Mouse (Mus musculus) limb, embryonic 12.5 days (tissue): ENCODE results near the gene Slc41a2. TPM values are rescaled to one million over a fixed set of nuclear protein-coding genes. Genes with fewer than 3 reads are reported as not detected.

Experiments used
- ATAC-seq: fragments of 200-750 bp; cut with Nextera tagmentation; 2 replicates; pipeline ENCODE4 v1.8.0; 2017; ENCODE audit warnings: low read depth, moderate TSS enrichment; ENCODE audit not compliant: insufficient number of reproducible peaks, insufficient read depth, low FRiP score, low TSS enrichment
- H3K27ac ChIP-seq: fragments of 300-500 bp; sonication (generic); 2 replicates; pipeline ENCODE4 v1.5.1; 2016; ENCODE audit warnings: mild to moderate bottlenecking, moderate library complexity
- H3K27me3 ChIP-seq: fragments of 300-500 bp; sonication (generic); 2 replicates; pipeline ENCODE4 v1.6.1; 2016; ENCODE audit warnings: mild to moderate bottlenecking, moderate library complexity
- H3K36me3 ChIP-seq: fragments of 300-500 bp; sonication (generic); 2 replicates; pipeline ENCODE4 v1.6.1; 2016; ENCODE audit warnings: mild to moderate bottlenecking, moderate library complexity
- H3K4me1 ChIP-seq: fragments of 300-500 bp; sonication (generic); replicated peaks from 2 replicates; pipeline ENCODE4 v1.6.1; 2016
- H3K4me2 ChIP-seq: fragments of 300-500 bp; sonication (generic); 2 replicates; pipeline ENCODE4 v1.6.1; 2016; ENCODE audit warnings: mild to moderate bottlenecking, moderate library complexity
- H3K4me3 ChIP-seq: fragments of 300-500 bp; sonication (generic); replicated peaks from 2 replicates; pipeline ENCODE4 v1.5.1; 2016; ENCODE audit warnings: mild to moderate bottlenecking
- H3K9ac ChIP-seq: fragments of 300-500 bp; sonication (generic); replicated peaks from 2 replicates; pipeline ENCODE4 v1.6.1; 2016; ENCODE audit warnings: mild to moderate bottlenecking, moderate library complexity
- H3K9me3 ChIP-seq: fragments of 300-500 bp; sonication (generic); 2 replicates; pipeline ENCODE4 v1.6.1; 2016; ENCODE audit warnings: mild to moderate bottlenecking, moderate library complexity
- WGBS: fragments of 180-500 bp; shearing (Covaris S2); methylation state at CpG from one replicate; pipeline ENCODE4 v1.1.7; 2016; 5-methylcytosine and 5-hydroxymethylcytosine counted together
- polyA plus RNA-seq: library from polyadenylated mRNA; unstranded; fragments of >200 nt; fragmentation: Nextera tagmentation; extraction: Ambion mirVana; gene quantifications from 2 replicates; pipeline ENCODE4 v1.2.1, GENCODE M21; 2016

Slc41a2 gene
- polyA plus RNA-seq, 1 experiment from 2014 or later = 0.44 TPM

DNA sequence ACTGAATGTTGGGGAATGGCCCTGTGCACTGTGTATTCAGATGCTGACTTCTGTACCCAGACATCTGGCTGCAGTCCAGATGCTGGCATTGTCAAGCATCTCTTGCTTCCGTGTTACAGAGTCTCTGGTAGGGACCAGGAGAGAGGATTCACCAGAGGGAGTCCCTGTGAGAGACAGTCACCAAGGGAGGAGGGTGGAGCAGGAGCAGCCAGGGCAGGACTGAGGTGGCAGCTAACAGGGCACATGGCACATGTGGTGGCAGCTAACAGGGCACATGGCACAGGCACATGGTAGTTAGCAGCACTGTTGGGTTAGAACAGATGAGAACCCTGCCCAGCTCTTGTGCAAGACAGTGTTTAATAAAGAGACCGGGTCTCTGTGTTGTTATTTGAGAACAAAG lies 73.6 kb downstream of the Slc41a2 start:
- WGBS = 55% methylated on average over 2 of the region's 2 CpGs
- Histone ChIP-seq H3K27me3 (no peaks in the 10 kb centered on the region), H3K36me3 (no peaks in the 10 kb centered on the region), H3K9me3 (peaks cover 5% of the 10 kb centered on the region; the same call in 1 of the 2 replicates), H3K9ac (no peak overlapping the region), H3K4me2 (no peak overlapping the region), H3K27ac (no peak overlapping the region), H3K4me1 (no peaks in the 10 kb centered on the region), H3K4me3 (no peak overlapping the region)
- ATAC-seq = no peak

GRCm38 (mm10) chr10:83261264-83261663 lies 76.4 kb downstream of the Slc41a2 start:
- Histone ChIP-seq H3K9ac (no peak overlapping the region), H3K27me3 (no peaks in the 10 kb centered on the region), H3K36me3 (no peaks in the 10 kb centered on the region), H3K27ac (no peak overlapping the region), H3K9me3 (peaks cover 5% of the 10 kb centered on the region; the same call in 1 of the 2 replicates), H3K4me2 (no peak overlapping the region), H3K4me1 (no peaks in the 10 kb centered on the region), H3K4me3 (no peak overlapping the region)
- 75% methylated on average over 4 of the region's 4 CpGs for whole genome bisulfite sequencing
- no peak for ATAC-seq

DNA sequence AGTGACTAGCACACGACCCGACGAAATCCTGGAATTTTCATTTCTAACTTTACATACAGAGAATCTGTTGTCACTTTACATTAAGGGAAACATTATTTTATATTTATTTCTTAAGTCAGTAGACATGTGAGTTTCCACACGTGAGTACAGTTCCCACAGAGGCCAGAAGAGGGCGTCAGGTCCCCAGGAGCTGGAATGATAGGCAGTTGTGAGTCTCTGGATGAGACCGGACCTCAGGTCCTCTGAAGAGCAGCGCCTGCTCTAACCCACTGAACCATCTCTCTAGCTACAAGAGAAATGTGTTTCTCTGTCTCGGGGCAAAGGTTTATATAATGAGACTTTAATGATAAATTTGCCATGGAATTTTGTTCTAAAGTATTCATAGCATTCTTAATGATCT lies 86.3 kb downstream of the Slc41a2 start:
- Histone ChIP-seq H3K4me2 (no peak overlapping the region), H3K9ac (no peak overlapping the region), H3K27ac (no peak overlapping the region), H3K27me3 (no peaks in the 10 kb centered on the region), H3K4me1 (no peaks in the 10 kb centered on the region), H3K36me3 (no peaks in the 10 kb centered on the region), H3K9me3 (no peaks in the 10 kb centered on the region), H3K4me3 (no peak overlapping the region)
- ATAC-seq = no peak
- 67% methylated on average over 8 of the region's 8 CpGs for WGBS

DNA sequence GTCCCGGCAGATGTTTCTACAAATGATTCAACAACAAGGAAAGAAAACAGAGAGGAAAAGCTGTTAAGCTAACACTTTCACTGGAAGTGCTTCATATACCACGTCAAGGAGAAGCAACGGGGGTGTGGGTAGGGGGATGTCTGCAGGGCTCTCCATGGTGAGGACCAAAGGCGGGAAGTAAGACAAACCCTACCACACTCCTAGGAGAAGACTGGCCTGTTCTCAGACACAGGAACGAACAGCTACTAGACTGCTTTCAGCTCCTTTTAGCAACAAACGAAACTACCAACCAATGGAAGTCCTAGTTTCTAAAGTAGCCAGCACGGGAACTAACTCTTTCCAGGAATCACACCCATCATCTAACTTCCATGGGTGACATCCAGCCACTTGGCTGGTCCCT lies 89.6 kb downstream of the Slc41a2 start:
- no peaks in the 10 kb centered on the region for H3K9me3 ChIP-seq
- no peak overlapping the region for H3K4me3 ChIP-seq
- H3K27me3 ChIP-seq = no peaks in the 10 kb centered on the region
- no peak overlapping the region for H3K27ac ChIP-seq
- H3K9ac ChIP-seq = no peak overlapping the region; the same call in 1 of the 2 replicates
- H3K4me1 ChIP-seq = no peaks in the 10 kb centered on the region
- H3K4me2 ChIP-seq = no peak overlapping the region
- H3K36me3 ChIP-seq = no peaks in the 10 kb centered on the region
- 70% methylated on average over 7 of the region's 7 CpGs for WGBS
- ATAC-seq = no peak

DNA sequence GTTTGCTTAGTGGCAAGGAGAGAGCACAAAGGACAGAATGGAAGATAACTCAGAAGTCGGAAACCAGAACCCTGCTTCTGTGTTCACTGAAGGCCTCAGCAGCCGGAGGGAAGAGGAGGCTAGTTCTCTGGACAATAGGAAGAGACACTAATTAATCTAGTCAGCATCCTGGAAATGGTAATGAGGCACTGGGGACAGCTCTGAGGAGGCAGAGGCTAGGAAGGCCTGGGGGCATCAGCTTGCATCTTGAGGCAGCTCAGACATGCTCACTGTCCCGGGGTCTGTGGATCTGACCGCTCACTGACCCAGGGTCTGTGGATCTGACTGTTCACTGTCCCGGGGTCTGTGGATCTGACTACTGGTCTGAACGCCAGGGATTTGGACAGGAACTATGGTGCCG lies 92.0 kb downstream of the Slc41a2 start:
- Histone ChIP-seq H3K36me3 (no peaks in the 10 kb centered on the region), H3K27ac (no peak overlapping the region), H3K4me2 (no peak overlapping the region), H3K4me3 (no peak overlapping the region), H3K4me1 (no peaks in the 10 kb centered on the region), H3K9ac (no peak overlapping the region), H3K9me3 (no peaks in the 10 kb centered on the region), H3K27me3 (no peaks in the 10 kb centered on the region; the same call in 1 of the 2 replicates)
- WGBS = 82% methylated on average over 7 of the region's 7 CpGs
- no peak for ATAC-seq

- no peaks in the 10 kb centered on the region for H3K4me1 ChIP-seq
- no peak overlapping the region for H3K4me2 ChIP-seq
- no peaks in the 10 kb centered on the region for H3K9me3 ChIP-seq
- no peak overlapping the region for H3K4me3 ChIP-seq
- H3K27ac ChIP-seq = no peak overlapping the region
- H3K36me3 ChIP-seq = no peaks in the 10 kb centered on the region
- no peak overlapping the region for H3K9ac ChIP-seq
- 56% methylated on average over 6 of the region's 6 CpGs for WGBS
- no peak for ATAC-seq
- no peaks in the 10 kb centered on the region; the same call in 1 of the 2 replicates for H3K27me3 ChIP-seq
Measured at GRCm38 (mm10) chr10:83244131-83244530, 93.6 kb downstream of the Slc41a2 start.

- WGBS = 83% methylated on average over 11 of the region's 11 CpGs
- Histone ChIP-seq H3K27ac (no peak overlapping the region), H3K4me3 (no peak overlapping the region), H3K4me1 (no peaks in the 10 kb centered on the region), H3K27me3 (no peaks in the 10 kb centered on the region; the same call in 1 of the 2 replicates), H3K4me2 (no peak overlapping the region), H3K9ac (no peak overlapping the region), H3K9me3 (no peaks in the 10 kb centered on the region), H3K36me3 (no peaks in the 10 kb centered on the region)
- ATAC-seq = no peak
Measured at GRCm38 (mm10) chr10:83242106-83242686, 95.5 kb downstream of the Slc41a2 start.

DNA sequence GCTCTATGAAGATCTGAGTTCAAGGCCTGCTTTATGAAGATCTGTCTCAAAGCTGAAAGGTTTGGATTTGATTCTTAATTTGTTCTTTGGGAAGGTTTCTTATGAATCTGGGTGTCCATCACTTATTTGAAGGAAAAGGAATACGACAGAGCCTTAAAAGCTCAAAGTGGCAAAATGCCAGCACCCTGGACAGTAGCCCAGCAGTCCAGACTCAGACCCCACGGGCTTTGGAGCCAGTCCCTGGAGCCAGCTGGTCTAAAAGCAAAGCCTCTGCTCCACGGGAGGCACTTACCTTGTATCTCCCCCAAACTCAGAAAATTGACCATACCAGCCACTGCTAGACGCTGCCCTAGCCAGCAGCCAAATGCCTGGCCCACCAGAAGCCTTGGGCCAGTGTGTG lies 103.3 kb downstream of the Slc41a2 start:
- Histone ChIP-seq H3K4me3 (no peak overlapping the region), H3K27me3 (0 out of 2 replicates have a peak, but pooled peaks cover 3% of the 10 kb centered on the region), H3K9ac (no peak overlapping the region), H3K9me3 (no peaks in the 10 kb centered on the region), H3K4me1 (peaks cover 5% of the 10 kb centered on the region; the same call in 1 of the 2 replicates), H3K36me3 (no peaks in the 10 kb centered on the region), H3K27ac (no peak overlapping the region), H3K4me2 (no peak overlapping the region)
- 59% methylated on average over 4 of the region's 4 CpGs for WGBS
- ATAC-seq = no peak

DNA sequence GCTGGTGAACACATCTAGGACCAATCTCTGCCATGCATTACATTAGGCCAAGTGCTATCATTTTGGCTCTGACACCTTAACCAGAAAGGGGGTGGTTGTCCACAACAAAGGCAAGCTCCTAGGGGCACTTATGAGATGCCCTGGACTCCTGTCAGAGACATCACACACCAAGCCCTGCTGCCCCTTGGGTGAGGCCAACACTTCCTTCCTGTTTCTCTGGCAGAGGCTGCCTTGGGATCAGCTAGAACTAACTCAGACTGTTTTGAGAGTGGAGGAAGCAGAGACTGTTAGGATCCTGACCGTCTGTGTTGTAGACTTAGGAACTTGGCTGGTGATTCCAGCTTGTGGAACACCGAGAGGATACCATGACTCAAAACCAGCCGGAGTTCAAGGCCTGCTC lies 103.7 kb downstream of the Slc41a2 start:
- H3K9me3 ChIP-seq = no peaks in the 10 kb centered on the region
- WGBS = 86% methylated on average over 3 of the region's 3 CpGs
- no peak for ATAC-seq

GRCm38 (mm10) chr10:83228626-83229025 lies 109.1 kb downstream of the Slc41a2 start:
- Histone ChIP-seq H3K4me1 (no peaks in the 10 kb centered on the region), H3K4me3 (no peak overlapping the region), H3K9me3 (no peaks in the 10 kb centered on the region), H3K27ac (no peak overlapping the region), H3K36me3 (no peaks in the 10 kb centered on the region), H3K4me2 (no peak overlapping the region), H3K27me3 (no peaks in the 10 kb centered on the region), H3K9ac (no peak overlapping the region)
- ATAC-seq = no peak
- WGBS = 60% methylated on average over 4 of the region's 4 CpGs

More for the DNA sequence above, 103.7 kb downstream of the Slc41a2 start:
- H3K4me1 ChIP-seq = peaks cover 5% of the 10 kb centered on the region; the same call in 1 of the 2 replicates
- H3K4me2 ChIP-seq = no peak overlapping the region
- no peak overlapping the region for H3K4me3 ChIP-seq
- no peaks in the 10 kb centered on the region for H3K36me3 ChIP-seq
- no peak overlapping the region for H3K9ac ChIP-seq
- H3K27ac ChIP-seq = no peak overlapping the region
- 0 out of 2 replicates have a peak, but pooled peaks cover 3% of the 10 kb centered on the region for H3K27me3 ChIP-seq

- Histone ChIP-seq H3K27ac (no peak overlapping the region), H3K36me3 (no peaks in the 10 kb centered on the region), H3K4me2 (no peak overlapping the region), H3K27me3 (no peaks in the 10 kb centered on the region), H3K4me1 (no peaks in the 10 kb centered on the region), H3K4me3 (no peak overlapping the region), H3K9me3 (no peaks in the 10 kb centered on the region), H3K9ac (no peak overlapping the region)
- WGBS = 38% methylated on average over 3 of the region's 3 CpGs
- no peak for ATAC-seq
Measured at GRCm38 (mm10) chr10:83224999-83225398, 112.7 kb downstream of the Slc41a2 start.

DNA sequence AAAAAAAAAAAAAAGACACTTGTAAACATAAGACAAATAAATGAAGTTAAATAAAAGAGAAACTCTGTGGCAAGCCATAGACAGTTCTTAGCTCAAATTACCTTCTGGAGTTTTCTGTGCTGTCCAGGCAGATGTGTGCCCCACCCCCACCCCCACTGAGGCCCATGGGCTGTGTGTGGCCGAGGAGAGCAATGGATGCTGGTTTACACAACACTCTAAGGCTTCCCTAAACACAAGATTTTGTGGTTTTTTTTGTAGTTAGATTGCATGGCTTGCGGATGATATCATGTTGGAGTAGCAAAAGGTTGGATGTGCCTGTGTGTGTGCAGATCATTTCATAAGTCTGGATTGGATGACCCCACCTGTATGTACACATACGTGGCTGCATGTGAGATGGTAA lies 116.8 kb downstream of the Slc41a2 start:
- no peak overlapping the region for H3K9ac ChIP-seq
- no peak overlapping the region for H3K27ac ChIP-seq
- no peak overlapping the region for H3K4me2 ChIP-seq
- H3K36me3 ChIP-seq = no peaks in the 10 kb centered on the region
- H3K27me3 ChIP-seq = 0 out of 2 replicates have a peak, but pooled peaks cover 3% of the 10 kb centered on the region
- ATAC-seq = no peak
- H3K4me1 ChIP-seq = 0 out of 2 replicates have a peak, but pooled peaks cover 5% of the 10 kb centered on the region
- 78% methylated on average over 3 of the region's 3 CpGs for WGBS
- H3K9me3 ChIP-seq = no peaks in the 10 kb centered on the region
- H3K4me3 ChIP-seq = no peak overlapping the region
